Mouse (Mus musculus) cerebellum, adult (tissue): ENCODE measurements around the gene Dnaja3.
A peak's percentile ranks its signal among the peaks of the same experiment; 100 is the strongest.

Experiments
- ATAC-seq: cut with Nextera tagmentation; 2 replicates; pipeline ENCODE4 v1.9.2; 2017; ENCODE audit warnings: mild to moderate bottlenecking, moderate library complexity, mixed read lengths; ENCODE audit not compliant: insufficient number of reproducible peaks, low FRiP score, low TSS enrichment

Gene Dnaja3

DNA sequence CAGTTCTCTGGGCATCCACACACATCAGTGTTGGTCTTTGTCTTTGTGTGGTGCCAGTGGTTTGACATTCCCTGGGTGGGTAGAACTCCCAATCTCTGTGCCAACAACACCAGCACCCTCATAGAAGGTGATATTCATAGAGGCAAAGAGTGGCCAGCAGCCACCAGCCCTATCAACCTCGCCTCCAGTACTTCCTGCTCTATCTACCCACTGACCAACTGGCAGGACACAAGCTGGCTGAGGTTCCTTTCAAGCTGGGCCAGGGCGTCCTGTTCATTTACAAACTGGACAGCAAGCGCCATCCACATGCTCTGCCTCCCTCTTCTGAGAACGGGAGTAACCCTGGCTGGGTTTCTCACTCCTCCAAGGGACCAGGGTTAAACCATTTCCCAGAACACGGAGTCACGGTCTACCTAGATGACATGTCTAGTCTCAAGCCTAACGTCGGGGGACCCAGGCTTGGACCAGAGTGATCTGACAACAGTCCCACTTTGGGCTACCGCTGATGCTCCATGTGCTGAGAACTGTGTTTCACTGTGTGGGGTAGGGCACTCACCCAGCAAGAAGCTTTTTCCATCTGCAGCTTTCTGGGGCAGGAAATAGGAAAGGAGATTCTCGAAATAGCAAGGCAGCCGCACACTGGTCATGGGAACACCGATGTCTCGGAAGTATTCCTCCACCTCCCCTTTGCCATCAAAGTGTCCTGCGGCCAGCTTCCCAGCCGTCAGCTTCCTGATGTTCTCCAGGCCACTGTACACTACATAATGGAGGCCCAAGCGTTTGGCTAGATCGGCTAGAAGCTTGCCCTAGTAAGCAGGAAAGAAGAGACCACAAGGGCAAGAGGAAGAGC lies 74.3 kb downstream of the Dnaja3 start:
- peak; percentile 61; the same call in 1 of the 2 replicates for ATAC-seq

DNA sequence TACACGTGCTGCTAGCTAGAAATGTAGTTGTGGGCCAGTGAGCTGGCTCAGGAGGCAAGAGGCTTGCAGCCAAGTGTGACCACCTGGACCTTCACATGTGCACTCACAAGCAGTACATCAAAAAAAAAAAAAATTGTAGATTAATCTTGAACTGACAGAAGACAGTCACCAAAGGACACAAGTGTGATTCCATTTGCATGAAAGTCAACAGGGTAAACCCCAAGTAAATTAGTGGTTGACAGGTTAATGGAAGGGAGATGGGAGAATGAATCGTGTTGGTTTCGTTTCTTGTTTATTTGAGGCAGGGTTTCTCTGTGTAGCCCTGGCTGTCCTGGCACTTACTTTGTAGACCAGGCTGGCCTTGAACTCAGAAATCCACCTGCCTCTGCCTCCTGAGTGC lies 78.1 kb downstream of the Dnaja3 start:
- ATAC-seq: no peak

DNA sequence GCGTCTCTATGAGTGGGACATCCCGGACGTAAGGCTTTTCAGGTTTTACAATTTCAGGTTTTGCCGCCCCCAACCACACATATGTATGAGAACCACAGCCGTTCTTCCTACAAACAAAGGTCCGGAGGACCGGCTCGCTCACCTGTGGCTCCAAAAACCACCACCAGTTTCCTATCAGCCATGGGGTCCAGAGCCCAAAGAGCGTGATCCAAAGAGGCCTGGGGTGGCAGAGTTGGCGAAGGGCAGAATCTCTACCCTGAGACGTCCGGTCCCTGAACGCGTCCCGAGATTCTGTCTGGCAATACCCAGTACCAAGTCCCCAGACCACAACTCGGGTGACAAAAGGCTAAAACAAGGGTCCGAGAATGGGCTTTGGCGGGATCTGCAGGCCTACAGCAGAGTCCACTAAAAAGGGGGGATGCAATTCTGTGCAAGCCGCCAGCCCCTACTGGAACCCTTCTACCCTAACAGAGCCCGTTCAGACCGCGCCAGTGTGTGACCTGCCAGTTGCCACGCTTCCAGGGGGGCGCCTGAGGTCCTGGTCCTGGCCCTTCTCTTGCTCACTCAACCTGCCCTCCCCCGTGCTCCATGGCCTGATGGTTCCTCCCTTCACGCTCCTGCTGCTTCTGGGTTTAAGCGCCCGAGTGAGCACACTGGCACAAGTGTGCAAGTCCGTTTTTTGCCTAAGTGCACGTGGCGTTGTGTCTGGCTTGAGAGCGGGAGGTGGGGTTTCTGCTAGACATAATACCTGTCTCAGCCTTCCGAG lies 79.1 kb downstream of the Dnaja3 start, which contains the start of gene Nmral1:
Gene Nmral1 (minus strand): TSS at position 604 of the 766 bp plus-strand sequence.
- ATAC-seq: peak; percentile 90

DNA sequence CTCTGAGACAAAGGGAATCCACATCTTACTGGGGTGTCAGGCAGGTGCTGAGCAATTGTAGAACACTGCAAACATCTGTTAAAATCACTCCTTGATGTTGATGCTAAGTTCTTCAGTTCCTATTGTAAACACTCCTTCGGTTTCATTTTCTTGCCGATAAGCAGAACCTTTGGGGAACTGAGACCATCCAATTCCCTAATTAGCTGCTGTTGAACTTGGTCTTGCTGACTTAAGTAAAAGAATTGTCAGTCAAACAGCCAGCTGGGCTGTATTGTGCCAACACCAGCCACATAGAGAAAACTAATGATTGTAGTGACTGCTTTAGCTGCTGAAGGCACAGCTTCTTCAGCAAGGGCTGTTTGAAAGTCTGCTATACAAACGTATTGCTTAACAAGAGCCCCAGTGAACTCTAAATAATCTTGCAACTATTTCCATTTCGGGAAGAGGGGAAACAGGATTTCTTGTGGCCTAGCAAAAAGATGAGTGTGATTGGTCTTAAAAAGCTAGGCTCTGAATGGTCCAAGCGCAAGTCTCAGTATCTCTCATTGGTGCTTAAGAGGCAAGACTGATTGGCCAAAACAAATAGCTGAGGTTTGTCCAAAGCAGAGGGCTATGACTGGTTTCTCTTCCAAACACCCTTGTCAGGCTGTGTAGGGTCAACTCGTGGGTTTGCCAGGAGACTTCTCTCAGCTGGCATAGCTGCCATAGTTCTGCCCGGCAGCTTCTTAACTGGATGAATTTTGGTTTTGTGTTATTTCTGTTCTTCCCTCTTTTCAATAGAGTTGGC lies 82.5 kb downstream of the Dnaja3 start:
- ATAC-seq: no peak

DNA sequence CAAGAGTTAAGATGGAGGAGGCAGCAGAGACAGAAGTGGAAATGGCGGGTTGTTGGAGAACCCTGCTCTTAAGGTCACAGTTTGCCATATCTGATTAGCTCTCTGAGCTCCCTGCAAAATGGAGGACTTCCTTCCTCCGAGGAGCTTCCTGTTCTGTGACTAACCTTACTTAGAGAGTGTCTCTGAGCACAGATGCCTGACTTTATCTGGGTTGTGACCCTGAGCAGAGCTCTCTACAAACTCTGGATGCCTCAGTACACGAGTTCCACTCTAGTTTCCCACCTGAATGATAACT lies 83.1 kb downstream of the Dnaja3 start:
- no peak for ATAC-seq

DNA sequence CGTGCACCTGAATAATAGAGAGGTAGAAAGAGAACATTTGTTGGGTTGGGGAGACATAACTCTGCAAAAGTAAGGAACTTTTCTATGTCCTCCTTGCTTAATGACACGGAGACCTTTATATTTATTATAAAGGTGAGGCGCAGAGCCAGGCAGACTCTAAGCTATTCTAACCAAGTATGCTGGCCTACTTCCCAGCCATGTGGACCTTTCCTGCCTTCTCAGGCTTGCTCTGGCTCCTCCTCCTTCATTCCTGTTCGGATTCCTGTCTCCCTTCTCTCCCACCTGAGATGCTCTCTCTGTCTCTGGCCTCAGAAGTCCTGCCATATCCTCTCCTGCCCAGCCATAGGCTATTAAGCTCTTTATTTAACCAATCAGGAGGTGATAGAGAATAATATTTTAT lies 85.5 kb downstream of the Dnaja3 start:
- ATAC-seq: no peak

DNA sequence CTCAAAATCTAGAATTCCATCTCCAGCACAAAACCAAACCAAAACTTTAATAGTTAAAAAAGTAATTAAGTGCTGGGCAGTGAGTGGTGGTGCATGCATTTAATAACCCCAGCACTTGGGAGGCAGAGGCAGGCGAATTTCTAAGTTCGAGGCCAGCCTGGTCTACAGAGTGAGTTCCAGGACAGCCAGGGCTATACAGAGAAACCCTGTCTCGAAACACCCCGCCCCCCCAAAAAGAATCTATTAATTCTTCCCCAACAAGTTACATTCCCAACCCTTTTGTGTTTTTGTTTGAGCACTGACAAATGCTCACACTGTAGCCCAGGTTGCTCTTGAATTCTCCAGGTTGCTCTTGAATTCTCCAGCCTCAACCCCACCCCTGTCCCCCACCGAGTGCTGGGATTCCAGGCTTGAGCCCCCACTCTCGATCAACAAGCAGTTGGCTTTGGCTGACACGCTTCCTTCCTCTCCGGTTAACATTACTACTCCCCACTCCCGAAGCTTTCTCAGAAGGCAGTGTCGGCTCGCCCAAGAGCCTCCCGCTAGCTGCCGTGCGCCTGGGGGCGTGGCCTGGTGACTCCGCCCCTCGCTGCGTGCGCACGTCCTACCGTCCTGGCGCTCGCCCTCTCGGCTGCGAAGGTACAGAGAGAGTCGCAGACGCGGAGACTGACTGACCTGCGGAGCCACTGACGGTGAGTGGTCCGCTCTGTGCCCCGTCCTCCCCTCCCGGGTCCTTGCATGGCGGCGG lies 86.2 kb downstream of the Dnaja3 start, which contains the start of gene Hmox2:
Gene Hmox2 (plus strand): TSS at position 582 of the 748 bp plus-strand sequence.
- ATAC-seq: peak; percentile 94

DNA sequence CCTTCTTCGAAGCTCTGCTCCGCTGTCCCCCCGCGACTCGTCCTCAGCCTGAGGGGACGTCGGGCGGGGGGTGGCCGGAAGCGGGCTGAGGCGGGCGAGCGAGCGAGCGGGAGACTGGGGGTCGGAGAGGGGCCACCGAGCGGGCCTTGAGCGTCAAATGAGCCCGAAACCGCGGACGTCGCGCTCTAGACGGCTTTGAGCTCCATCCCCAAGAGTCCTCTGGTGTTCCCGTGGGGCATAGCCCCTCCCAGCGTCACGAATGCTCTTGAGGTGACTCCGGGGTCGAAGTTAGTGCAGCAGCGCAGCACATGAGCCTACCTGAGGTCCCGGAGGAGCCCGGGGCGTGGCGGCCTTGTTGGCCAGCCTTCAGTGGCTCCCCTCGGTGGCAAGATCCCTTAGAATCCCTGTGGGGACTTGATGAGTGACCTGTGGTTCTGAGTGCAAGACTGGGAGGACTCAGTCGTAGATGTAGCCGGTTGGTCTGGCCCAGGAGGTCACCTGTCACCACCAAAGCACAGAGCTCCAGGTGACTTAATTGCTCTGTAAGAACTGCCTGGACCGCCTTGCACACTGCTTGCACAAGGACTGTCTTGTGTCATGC lies 86.8 kb downstream of the Dnaja3 start:
- peak; percentile 59 for ATAC-seq

DNA sequence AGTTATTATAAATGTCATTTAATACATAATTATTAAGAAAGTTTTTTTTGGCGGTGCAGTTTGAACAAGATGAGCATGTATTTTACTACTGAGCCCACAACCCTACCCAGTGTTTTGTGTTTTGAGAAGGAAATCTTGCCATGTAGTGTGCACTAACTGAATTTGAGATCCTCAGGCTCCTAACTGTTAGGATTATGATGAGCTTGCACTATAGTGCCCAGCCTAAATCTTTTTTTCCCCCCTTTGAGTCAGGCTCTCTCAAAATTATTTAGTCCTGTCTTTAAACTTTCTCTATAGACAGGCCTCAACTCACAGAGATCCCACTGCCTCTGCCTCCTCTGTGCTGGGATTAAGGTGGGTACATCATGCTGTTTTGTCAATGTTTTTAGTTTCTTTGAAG lies 87.7 kb downstream of the Dnaja3 start:
- ATAC-seq: no peak

DNA sequence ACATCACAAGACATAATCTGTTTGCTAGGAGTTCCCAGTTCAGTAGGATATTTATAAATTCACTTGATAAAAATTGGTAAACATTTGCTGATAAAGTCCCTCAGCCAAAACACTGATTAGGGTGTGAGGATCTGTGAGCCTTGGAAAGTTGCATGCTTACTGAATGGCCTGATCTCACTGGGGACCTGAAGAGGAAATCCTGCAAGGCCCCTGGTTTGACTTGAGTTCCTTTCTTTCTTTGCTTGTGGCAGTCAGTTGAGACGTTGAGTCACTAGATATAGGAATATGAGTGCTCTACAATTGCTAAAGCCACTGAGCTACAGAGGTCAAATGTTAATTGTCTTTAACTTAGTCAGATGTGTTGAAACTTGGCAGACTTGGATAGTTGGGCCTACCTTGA lies 88.2 kb downstream of the Dnaja3 start:
- no peak for ATAC-seq

DNA sequence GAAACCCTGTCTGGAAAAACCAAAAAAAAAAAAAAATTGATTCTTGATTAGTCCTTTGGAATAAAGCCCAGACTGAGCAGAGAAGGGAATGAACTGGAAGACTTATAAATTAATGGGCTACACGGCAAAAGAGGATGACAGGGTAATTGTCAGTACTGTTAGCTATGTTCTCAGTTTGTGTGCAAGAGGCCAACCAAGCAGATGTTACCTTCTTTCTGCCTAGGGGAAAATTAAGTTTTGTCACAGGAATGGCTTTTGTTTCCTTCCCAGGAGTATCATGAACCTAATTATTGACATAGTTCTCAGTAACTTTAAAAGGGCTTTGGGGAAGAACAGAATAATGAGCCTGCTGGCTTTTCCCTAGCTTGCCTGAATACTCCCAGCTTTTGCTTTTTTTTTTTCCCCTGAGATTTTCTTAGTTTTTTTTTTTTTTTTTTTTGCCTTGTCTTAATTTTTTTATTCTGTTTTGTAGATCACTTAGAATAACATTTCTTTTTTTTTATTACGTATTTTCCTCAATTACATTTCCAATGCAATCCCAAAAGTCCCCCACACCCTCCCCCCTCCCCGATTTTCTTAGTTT lies 91.1 kb downstream of the Dnaja3 start:
- ATAC-seq: no peak

DNA sequence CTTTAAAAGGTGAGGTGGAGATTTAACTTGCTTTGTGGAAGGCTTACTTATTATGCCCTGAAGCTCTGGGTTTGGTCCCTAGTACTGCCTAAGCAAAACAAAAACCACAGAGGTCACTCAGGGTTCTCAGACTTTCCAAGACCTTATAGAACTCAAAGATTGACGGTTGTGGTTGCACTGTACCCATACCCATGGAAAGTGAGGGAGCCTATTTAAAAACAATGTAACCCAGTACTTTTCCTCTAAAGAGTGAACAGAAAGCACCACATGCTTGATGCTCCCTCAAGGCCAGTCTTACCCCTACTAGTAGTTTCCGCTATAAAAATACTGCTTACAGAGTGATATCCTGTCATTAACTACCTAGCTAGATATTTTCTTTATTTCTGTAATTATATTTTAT lies 96.5 kb downstream of the Dnaja3 start:
- ATAC-seq: no peak

DNA sequence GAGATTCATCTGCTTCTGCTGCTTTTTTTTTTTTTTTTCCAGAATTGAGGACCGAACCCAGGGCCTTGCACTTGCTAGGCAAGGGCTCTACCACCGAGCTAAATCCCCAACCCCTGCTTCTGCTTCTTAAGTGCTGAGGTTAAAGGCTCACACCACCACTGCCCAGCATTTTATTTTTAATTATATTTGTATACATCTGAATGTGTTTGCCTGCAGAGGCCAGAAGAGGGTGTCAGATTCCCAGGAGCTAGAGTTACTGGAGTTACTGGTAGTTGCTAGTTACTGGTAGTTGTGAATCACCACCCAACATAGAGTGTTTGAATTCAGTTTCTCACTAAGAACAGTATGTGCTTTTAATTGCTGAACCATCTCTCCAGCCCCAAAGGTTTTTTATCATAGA lies 100.2 kb downstream of the Dnaja3 start:
- ATAC-seq: no peak

DNA sequence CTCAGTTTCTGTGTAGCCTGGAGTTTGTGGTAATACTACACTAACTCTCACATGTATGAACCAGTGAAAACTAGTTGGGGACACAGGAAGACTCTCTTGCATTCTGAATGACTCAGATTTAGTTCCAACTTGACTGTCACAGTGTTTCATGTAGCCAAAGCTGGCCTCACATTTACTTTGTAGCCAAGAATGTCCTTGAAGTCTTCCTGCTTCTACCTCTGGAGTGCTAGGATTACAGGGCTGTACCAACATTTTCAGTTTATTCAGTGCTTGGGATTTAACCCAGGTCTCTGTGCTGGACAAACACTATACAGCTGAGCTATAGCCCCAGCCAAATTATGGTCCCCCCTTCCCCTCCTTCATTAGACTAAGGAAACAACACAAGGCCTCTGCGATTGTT lies 102.4 kb downstream of the Dnaja3 start:
- no peak for ATAC-seq

DNA sequence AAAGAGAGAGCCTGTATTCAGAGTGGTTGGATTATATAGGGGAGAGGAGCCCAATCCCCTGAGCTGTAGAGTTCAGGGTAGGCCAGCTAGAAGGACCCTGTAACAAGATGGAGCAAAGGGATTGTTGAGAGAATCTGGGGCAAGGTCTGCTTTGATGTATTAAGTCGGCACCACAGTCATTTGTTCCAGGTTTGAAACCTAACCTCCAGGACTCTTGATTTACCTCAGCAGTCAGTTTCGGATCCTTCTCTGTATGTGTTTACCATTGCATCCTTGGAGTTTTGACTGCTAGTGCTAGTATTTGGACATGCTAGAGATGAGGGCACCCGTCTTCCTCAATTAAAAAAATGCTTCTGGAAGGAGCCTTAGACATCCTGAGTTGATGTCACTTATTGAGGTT lies 112.4 kb downstream of the Dnaja3 start:
- ATAC-seq: no peak

DNA sequence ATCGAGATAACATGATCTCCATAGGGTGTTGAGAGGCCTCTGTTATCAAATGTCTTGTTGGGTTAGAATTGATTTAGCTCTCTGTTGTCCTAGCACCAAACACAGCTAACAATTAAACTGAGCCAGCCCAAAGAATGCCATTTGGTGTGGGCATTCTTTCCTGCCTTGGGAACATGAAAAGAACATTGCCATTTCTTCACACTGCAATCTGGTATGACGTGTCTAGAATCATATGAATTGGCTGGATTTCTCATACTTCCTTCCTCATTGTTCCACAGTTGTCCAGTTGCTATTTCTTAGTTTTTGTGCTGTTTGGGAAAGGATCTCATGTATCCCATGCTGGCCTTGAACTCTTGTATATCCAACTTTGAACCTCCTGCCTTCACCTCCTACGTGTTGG lies 114.3 kb downstream of the Dnaja3 start:
- ATAC-seq: no peak

DNA sequence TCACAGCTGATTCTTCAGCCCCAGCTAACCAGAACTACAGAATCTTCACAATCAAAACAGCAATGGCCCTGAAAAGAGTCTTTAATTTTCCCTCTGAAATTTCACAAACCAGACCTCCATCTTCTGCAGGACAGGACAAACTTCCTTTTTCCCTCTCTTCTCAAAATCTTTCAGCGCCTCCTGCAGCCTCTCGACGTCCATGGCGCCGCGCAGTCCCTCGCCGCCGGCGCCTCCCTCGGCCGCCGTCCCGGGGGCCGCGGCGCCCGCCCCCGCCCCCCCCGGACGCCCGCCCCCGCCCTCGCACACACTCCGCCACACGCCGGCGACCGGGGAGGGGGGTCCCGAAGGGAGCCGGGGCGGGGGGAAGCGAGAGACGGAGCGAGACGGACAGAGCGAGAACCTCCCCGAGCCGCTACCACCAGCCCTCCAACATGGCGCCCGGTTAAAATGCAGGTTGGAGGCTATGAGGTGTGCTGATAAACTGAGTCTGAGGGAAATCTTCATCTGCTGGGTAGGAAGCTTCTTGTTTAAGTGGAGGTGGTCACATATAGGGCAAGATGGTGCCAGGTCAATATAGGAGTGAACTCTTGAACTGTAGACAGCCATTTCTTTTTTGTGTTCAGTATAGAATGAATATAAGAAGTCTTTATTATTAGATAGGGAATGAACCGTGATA lies 117.0 kb downstream of the Dnaja3 start:
- ATAC-seq: peak; percentile 66; the same call in 1 of the 2 replicates
